Comparison of ENCODE assay signal across 20 mouse cellular contexts in genomic region chr6:140279736-140280370, GRCm38 (mm10).
A peak's percentile ranks its signal among the peaks of the same experiment; 100 is the strongest.
DNase-seq lines count a peak whose midpoint lies in the region; ATAC-seq and TF ChIP-seq lines count a peak whose summit lies in the region.
"Had no signal": no experiment of that assay in that cellular context is flagged by ENCODE, and none has a peak within 500 bp of the region (broad histone marks: within the 10 kb centered on the region; RNA-seq: fewer than 3 reads in every experiment).

No protein-coding gene starts in this region.

- no peak overlapping the region for H3K4me3 ChIP-seq in forebrain, embryonic 16.5 days (replicated peaks; ENCODE audit: low read length)
- no peak overlapping the region for H3K4me3 ChIP-seq in forebrain, embryonic 12.5 days (replicated peaks)
- H3K4me3 ChIP-seq in liver, adult 2 months (ENCODE audit: insufficient read depth, low read depth, low read length), result no peak overlapping the region
- no peak overlapping the region for H3K4me3 ChIP-seq in liver, embryonic 12.5 days
- no peak overlapping the region for H3K4me3 ChIP-seq in intestine, embryonic 15.5 days (replicated peaks)
- no peak overlapping the region for H3K4me3 ChIP-seq in liver, postnatal 0 days (ENCODE audit: low read depth, low read length)
- H3K4me3 ChIP-seq: forebrain, embryonic 10.5 days; heart, adult 2 months; hindbrain, embryonic 15.5 days; midbrain, embryonic 13.5 days; neural tube, embryonic 12.5 days had no signal

- DNase-seq in liver, adult 2 months (ENCODE audit: extremely low read depth, low read depth, low spot score), result peak; percentile 93
- DNase-seq in liver, postnatal 0 days, result no peak
- no peak for DNase-seq in urinary bladder, postnatal 10 days (ENCODE audit: low spot score)
- DNase-seq: B cell, adult 2 months; gastrocnemius, postnatal 14 days; heart, adult 2 months; heart, postnatal 36 days; kidney, adult 9 months; right cerebral cortex, adult 18-20 months; thymus, adult 18-20 months; thymus, postnatal 4 days had no signal

- no peaks in the 10 kb centered on the region for H3K36me3 ChIP-seq in forebrain, embryonic 16.5 days (ENCODE audit: control insufficient read depth, insufficient read depth)
- no peaks in the 10 kb centered on the region for H3K36me3 ChIP-seq in forebrain, embryonic 12.5 days (replicated peaks)
- H3K36me3 ChIP-seq in liver, adult 2 months (ENCODE audit: control insufficient read depth, insufficient read depth, low read length), result no peaks in the 10 kb centered on the region
- H3K36me3 ChIP-seq in liver, embryonic 12.5 days, result no peaks in the 10 kb centered on the region
- H3K36me3 ChIP-seq in intestine, embryonic 15.5 days, result no peaks in the 10 kb centered on the region
- H3K36me3 ChIP-seq in liver, postnatal 0 days (replicated peaks; ENCODE audit: insufficient read depth, low read length), result no peaks in the 10 kb centered on the region
- H3K36me3 ChIP-seq: forebrain, embryonic 10.5 days; hindbrain, embryonic 15.5 days; midbrain, embryonic 13.5 days; neural tube, embryonic 12.5 days had no signal

- H3K9me3 ChIP-seq in forebrain, embryonic 16.5 days (ENCODE audit: control insufficient read depth, low read length), result no peaks in the 10 kb centered on the region
- H3K9me3 ChIP-seq in forebrain, embryonic 12.5 days, result no peaks in the 10 kb centered on the region
- no peaks in the 10 kb centered on the region for H3K9me3 ChIP-seq in liver, embryonic 12.5 days (replicated peaks)
- H3K9me3 ChIP-seq in intestine, embryonic 15.5 days, result no peaks in the 10 kb centered on the region
- H3K9me3 ChIP-seq in liver, postnatal 0 days (ENCODE audit: low read length), result no peaks in the 10 kb centered on the region
- H3K9me3 ChIP-seq: forebrain, embryonic 10.5 days; hindbrain, embryonic 15.5 days; midbrain, embryonic 13.5 days; neural tube, embryonic 12.5 days had no signal

- TF ChIP-seq POLR2A in liver, adult 2 months (IDR thresholded peaks at IDR 0.05; ENCODE audit: extremely low read depth, insufficient read depth, low read length), result no peak

- no peak overlapping the region for H3K9ac ChIP-seq in forebrain, embryonic 16.5 days (replicated peaks; ENCODE audit: low read depth, low read length)
- no peak overlapping the region for H3K9ac ChIP-seq in forebrain, embryonic 12.5 days
- peak overlapping the region; percentile 33 for H3K9ac ChIP-seq in liver, adult 2 months (ENCODE audit: low read depth, low read length)
- no peak overlapping the region for H3K9ac ChIP-seq in liver, embryonic 12.5 days
- H3K9ac ChIP-seq in intestine, embryonic 15.5 days, result no peak overlapping the region
- H3K9ac ChIP-seq in liver, postnatal 0 days (replicated peaks), result no peak overlapping the region
- H3K9ac ChIP-seq: hindbrain, embryonic 15.5 days; midbrain, embryonic 13.5 days; neural tube, embryonic 12.5 days had no signal

- no peak; the same call in 1 of the 2 replicates for TF ChIP-seq EP300 in liver, postnatal 0 days (IDR thresholded peaks at IDR 0.05; ENCODE audit: low read depth)

- H3K27ac ChIP-seq in forebrain, embryonic 16.5 days (ENCODE audit: low read length), result no peak overlapping the region
- no peak overlapping the region for H3K27ac ChIP-seq in forebrain, embryonic 12.5 days
- H3K27ac ChIP-seq in liver, adult 2 months (replicated peaks; ENCODE audit: insufficient read depth, low read depth, low read length), result peak overlapping the region; percentile 93
- no peak overlapping the region for H3K27ac ChIP-seq in liver, embryonic 12.5 days
- H3K27ac ChIP-seq in intestine, embryonic 15.5 days, result peak overlapping the region; percentile 86
- H3K27ac ChIP-seq in liver, postnatal 0 days (ENCODE audit: low read depth), result peak overlapping the region; percentile 89
- H3K27ac ChIP-seq: forebrain, embryonic 10.5 days; heart, adult 2 months; hindbrain, embryonic 15.5 days; midbrain, embryonic 13.5 days; neural tube, embryonic 12.5 days had no signal

- H3K79me2 ChIP-seq in liver, adult 2 months (ENCODE audit: control insufficient read depth, insufficient read depth, low read length), result no peaks in the 10 kb centered on the region

- H3K27me3 ChIP-seq in forebrain, embryonic 16.5 days (replicated peaks; ENCODE audit: control insufficient read depth, insufficient read depth, low read length), result no peaks in the 10 kb centered on the region
- no peaks in the 10 kb centered on the region for H3K27me3 ChIP-seq in forebrain, embryonic 12.5 days
- H3K27me3 ChIP-seq in liver, adult 2 months (ENCODE audit: control insufficient read depth, insufficient read depth, low read length), result no peaks in the 10 kb centered on the region
- H3K27me3 ChIP-seq in liver, embryonic 12.5 days (replicated peaks), result no peaks in the 10 kb centered on the region
- H3K27me3 ChIP-seq in intestine, embryonic 15.5 days (replicated peaks), result no peaks in the 10 kb centered on the region
- no peaks in the 10 kb centered on the region for H3K27me3 ChIP-seq in liver, postnatal 0 days (ENCODE audit: insufficient read depth, low read length)
- H3K27me3 ChIP-seq: hindbrain, embryonic 15.5 days; midbrain, embryonic 13.5 days; neural tube, embryonic 12.5 days had no signal

- 47% methylated on average over 8 of the region's 8 CpGs for WGBS in forebrain, embryonic 16.5 days
- 76% methylated on average over 8 of the region's 8 CpGs for WGBS in forebrain, embryonic 12.5 days
- WGBS in liver, adult 2 months, result 18% methylated on average over 8 of the region's 8 CpGs
- WGBS in liver, embryonic 12.5 days (ENCODE audit: insufficient replicate concordance), result 71% methylated on average over 8 of the region's 8 CpGs
- 73% methylated on average over 8 of the region's 8 CpGs for WGBS in intestine, embryonic 15.5 days
- 69% methylated on average over 8 of the region's 8 CpGs for WGBS in liver, postnatal 0 days (ENCODE audit: insufficient replicate concordance)

- no peaks in the 10 kb centered on the region; the same call in 1 of the 2 replicates for H3K4me1 ChIP-seq in forebrain, embryonic 16.5 days (replicated peaks; ENCODE audit: control insufficient read depth, insufficient read depth, low read length)
- H3K4me1 ChIP-seq in forebrain, embryonic 12.5 days, result peaks cover 13% of the 10 kb centered on the region
- peaks cover 12% of the 10 kb centered on the region for H3K4me1 ChIP-seq in liver, adult 2 months (ENCODE audit: control insufficient read depth, insufficient read depth, low read length)
- 0 out of 2 replicates have a peak, but pooled peaks cover 4% of the 10 kb centered on the region for H3K4me1 ChIP-seq in liver, embryonic 12.5 days
- H3K4me1 ChIP-seq in intestine, embryonic 15.5 days (replicated peaks), result peaks cover 10% of the 10 kb centered on the region
- H3K4me1 ChIP-seq in liver, postnatal 0 days (ENCODE audit: insufficient read depth), result peaks cover 6% of the 10 kb centered on the region; the same call in 1 of the 2 replicates

- H3K4me2 ChIP-seq in forebrain, embryonic 16.5 days (ENCODE audit: low read length), result no peak overlapping the region
- H3K4me2 ChIP-seq in forebrain, embryonic 12.5 days, result no peak overlapping the region
- H3K4me2 ChIP-seq in liver, embryonic 12.5 days, result no peak overlapping the region
- H3K4me2 ChIP-seq in intestine, embryonic 15.5 days (replicated peaks), result no peak overlapping the region
- no peak overlapping the region for H3K4me2 ChIP-seq in liver, postnatal 0 days (ENCODE audit: low read depth, low read length)
- H3K4me2 ChIP-seq: hindbrain, embryonic 15.5 days; midbrain, embryonic 13.5 days; neural tube, embryonic 12.5 days had no signal

- peak; percentile 48; the same call in 1 of the 2 replicates for ATAC-seq in forebrain, embryonic 16.5 days
- no peak for ATAC-seq in forebrain, embryonic 12.5 days (ENCODE audit: low FRiP score)
- ATAC-seq in liver, embryonic 12.5 days, result no peak; the same call in 1 of the 2 replicates
- no peak for ATAC-seq in intestine, embryonic 15.5 days
- peak; percentile 35 for ATAC-seq in liver, postnatal 0 days
- ATAC-seq: lung, postnatal 0 days; midbrain, embryonic 13.5 days had no signal

- TF ChIP-seq CTCF in liver, adult 2 months (IDR thresholded peaks at IDR 0.05; ENCODE audit: low read depth, low read length), result no peak
- no peak for TF ChIP-seq CTCF in liver, postnatal 0 days (IDR thresholded peaks at IDR 0.05; ENCODE audit: low read depth)

Comparison
In these comparisons a context has a peak if more than half of its experiments do, and no peak if none do; other contexts are left out.
1. ATAC-seq: peak in forebrain, embryonic 16.5 days (single experiment) and liver, postnatal 0 days (single experiment); none in forebrain, embryonic 12.5 days (single experiment), liver, embryonic 12.5 days (single experiment) and intestine, embryonic 15.5 days (single experiment).
2. H3K27ac ChIP-seq: peak in liver, adult 2 months (single experiment), intestine, embryonic 15.5 days (single experiment) and liver, postnatal 0 days (single experiment); none in forebrain, embryonic 16.5 days (single experiment), forebrain, embryonic 12.5 days (single experiment) and liver, embryonic 12.5 days (single experiment).